ENCODE assay signal across 10 mouse cellular contexts in the genomic region with DNA sequence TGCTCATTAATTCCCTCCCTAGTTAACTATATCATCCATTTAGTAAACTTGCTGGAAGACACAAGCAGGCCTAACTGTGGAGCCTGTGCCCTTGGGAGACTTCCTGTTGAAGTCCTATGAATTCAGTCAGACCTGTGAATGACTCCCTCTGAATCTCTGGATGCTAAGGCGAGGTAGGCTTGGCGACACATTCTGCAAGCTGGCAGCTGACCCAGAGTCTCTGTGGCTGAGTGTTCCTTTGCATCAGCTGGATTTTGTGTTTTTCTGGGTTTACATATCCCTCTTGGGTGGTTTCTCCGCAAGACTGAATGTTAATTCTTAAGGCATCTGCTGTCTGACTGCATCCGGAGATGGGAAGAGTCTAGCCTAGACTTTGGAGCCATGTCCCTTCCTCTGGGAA. TPM values are rescaled to one million over a fixed set of nuclear protein-coding genes. Genes with fewer than 3 reads are reported as not detected.
DNase-seq lines count a peak whose midpoint lies in the region; ATAC-seq and TF ChIP-seq lines count a peak whose summit lies in the region.
"Had no signal": no experiment of that assay in that cellular context is flagged by ENCODE, and none has a peak within 500 bp of the region (broad histone marks: within the 10 kb centered on the region; RNA-seq: fewer than 3 reads in every experiment).

No protein-coding gene starts in this region.

- no peaks in the 10 kb centered on the region for H3K27me3 ChIP-seq in embryonic facial prominence, embryonic 15.5 days
- no peaks in the 10 kb centered on the region for H3K27me3 ChIP-seq in embryonic facial prominence, embryonic 10.5 days (replicated peaks; ENCODE audit: low read depth, poor library complexity, severe bottlenecking)
- H3K27me3 ChIP-seq: midbrain, embryonic 12.5 days had no signal

- no peak for DNase-seq in embryonic facial prominence, embryonic 10.5 days (ENCODE audit: low spot score)
- no peak for DNase-seq in layer of hippocampus, adult 2 months (ENCODE audit: low spot score in 2 of 2)
- DNase-seq in layer of hippocampus, adult 9-10 months (ENCODE audit: low spot score): no peak
- peak; percentile 75 for DNase-seq in NIH3T3 (ENCODE audit: low read depth)
- DNase-seq in right cerebral cortex, adult 18-20 months: peak; percentile 31
- no peak for DNase-seq in thymus, postnatal 0 days (ENCODE audit: low spot score)
- DNase-seq in thymus, postnatal 36 days: no peak
- DNase-seq: kidney, adult 2 months had no signal

- H3K4me1 ChIP-seq in embryonic facial prominence, embryonic 15.5 days: peaks cover 18% of the 10 kb centered on the region
- H3K4me1 ChIP-seq in embryonic facial prominence, embryonic 10.5 days: peaks cover 26% of the 10 kb centered on the region
- H3K4me1 ChIP-seq: midbrain, embryonic 12.5 days had no signal

- 0 out of 2 replicates have a peak overlapping the region, but pooled peaks have one; percentile 17 for H3K27ac ChIP-seq in embryonic facial prominence, embryonic 15.5 days (replicated peaks)
- H3K27ac ChIP-seq in embryonic facial prominence, embryonic 10.5 days (replicated peaks): no peak overlapping the region
- 0 out of 2 replicates have a peak overlapping the region, but pooled peaks have one; percentile 14 for H3K27ac ChIP-seq in layer of hippocampus, adult 2 months
- H3K27ac ChIP-seq: midbrain, embryonic 12.5 days had no signal

- H3K9me3 ChIP-seq in embryonic facial prominence, embryonic 15.5 days (replicated peaks): no peaks in the 10 kb centered on the region
- no peaks in the 10 kb centered on the region for H3K9me3 ChIP-seq in embryonic facial prominence, embryonic 10.5 days
- H3K9me3 ChIP-seq: midbrain, embryonic 12.5 days had no signal

- peaks cover 4% of the 10 kb centered on the region; the same call in 1 of the 2 replicates for H3K36me3 ChIP-seq in embryonic facial prominence, embryonic 15.5 days
- peaks cover 20% of the 10 kb centered on the region for H3K36me3 ChIP-seq in embryonic facial prominence, embryonic 10.5 days (replicated peaks)
- H3K36me3 ChIP-seq: midbrain, embryonic 12.5 days had no signal

- H3K4me3 ChIP-seq in embryonic facial prominence, embryonic 15.5 days (replicated peaks): no peak overlapping the region
- no peak overlapping the region for H3K4me3 ChIP-seq in embryonic facial prominence, embryonic 10.5 days
- no peak overlapping the region for H3K4me3 ChIP-seq in layer of hippocampus, adult 2 months
- H3K4me3 ChIP-seq: midbrain, embryonic 12.5 days had no signal

- no peak for TF ChIP-seq CTCF in layer of hippocampus, adult 2 months (conservative IDR thresholded peaks at IDR 0.05)

- H3K9ac ChIP-seq in embryonic facial prominence, embryonic 15.5 days: no peak overlapping the region
- H3K9ac ChIP-seq: midbrain, embryonic 12.5 days had no signal

- WGBS in embryonic facial prominence, embryonic 15.5 days: 61% methylated on average over 4 of the region's 4 CpGs
- 87% methylated on average over 4 of the region's 4 CpGs for WGBS in embryonic facial prominence, embryonic 10.5 days

- H3K4me2 ChIP-seq in embryonic facial prominence, embryonic 15.5 days (replicated peaks): no peak overlapping the region
- H3K4me2 ChIP-seq: midbrain, embryonic 12.5 days had no signal

- ATAC-seq in embryonic facial prominence, embryonic 15.5 days (ENCODE audit: insufficient number of reproducible peaks, low FRiP score, low TSS enrichment, low read depth): no peak

RNA-seq across cellular contexts. Expression of a gene that starts 36.3 kb away (rescaled TPM):
- 13.4 and 14.1 TPM in 2 replicates for polyA plus RNA-seq in embryonic facial prominence, embryonic 15.5 days (2015; fragmentation: Nextera tagmentation; extraction: Ambion mirVana)
- 11.3 and 13.9 TPM in 2 replicates for polyA plus RNA-seq in embryonic facial prominence, embryonic 10.5 days (2016; fragmentation: Nextera tagmentation; extraction: Ambion mirVana)
- total RNA-seq in layer of hippocampus, adult 2 months (2021): 10 to 100 TPM; 11.3 to 12.6 TPM
- 6.5 and 6.7 TPM in 2 replicates for polyA plus RNA-seq in thymus, postnatal 0 days (2015; fragmentation: Nextera tagmentation; extraction: Ambion mirVana)

RNA-seq across cellular contexts. Expression of a gene that starts 40.0 kb away (rescaled TPM):
- polyA plus RNA-seq in embryonic facial prominence, embryonic 15.5 days (2015; fragmentation: Nextera tagmentation; extraction: Ambion mirVana): 3.9 and 7.7 TPM in 2 replicates
- polyA plus RNA-seq in embryonic facial prominence, embryonic 10.5 days (2016; fragmentation: Nextera tagmentation; extraction: Ambion mirVana): 2.9 and 3.0 TPM in 2 replicates
- 1 to 10 TPM in 1 of 2 experiments, under 1 TPM in 1; 0.82 to 1.6 TPM for total RNA-seq in layer of hippocampus, adult 2 months (2021)
- 9.7 and 9.8 TPM in 2 replicates for polyA plus RNA-seq in thymus, postnatal 0 days (2015; fragmentation: Nextera tagmentation; extraction: Ambion mirVana)

Comparison
In these comparisons a context has a peak if more than half of its experiments do, and no peak if none do; other contexts are left out.
1. DNase-seq: peak in NIH3T3 (single experiment) and right cerebral cortex, adult 18-20 months (single experiment); none in embryonic facial prominence, embryonic 10.5 days (single experiment), layer of hippocampus, adult 2 months (0 of 2), layer of hippocampus, adult 9-10 months (single experiment), thymus, postnatal 0 days (single experiment) and thymus, postnatal 36 days (0 of 2).